Mouse (Mus musculus) limb, embryonic 14.5 days (tissue): ENCODE measurements at regions not wholly inside any gene's neighbourhood (a gene's known extent, or its start where the extent isn't known, plus 50 kb on each side); places are given as distances from the start of the nearest gene placed in this dataset.

ENCODE experiments used
- ATAC-seq: fragments of 200-750 bp; cut with Nextera tagmentation; 2 replicates; pipeline ENCODE4 v1.8.0; 2017; ENCODE audit warnings: low read depth, moderate number of reproducible peaks, moderate TSS enrichment; ENCODE audit not compliant: low FRiP score
- DNase-seq: peaks from one replicate; pipeline ENCODE4 v3.0.0-alpha.2; 2015; ENCODE audit warnings: low spot score
- H3K27ac ChIP-seq: fragments of 300-500 bp; sonication (generic); replicated peaks from 2 replicates; pipeline ENCODE4 v1.5.1; 2014; ENCODE audit warnings: low read depth, mild to moderate bottlenecking, low read length, moderate library complexity, mixed read lengths
- H3K27me3 ChIP-seq: fragments of 300-500 bp; sonication (generic); 2 replicates; pipeline ENCODE4 v1.6.1; 2014; ENCODE audit warnings: low read length, mixed read lengths; ENCODE audit not compliant: control insufficient read depth, insufficient read depth
- H3K36me3 ChIP-seq: fragments of 300-500 bp; sonication (generic); 2 replicates; pipeline ENCODE4 v1.6.1; 2014; ENCODE audit warnings: mild to moderate bottlenecking, low read length, moderate library complexity, mixed read lengths; ENCODE audit not compliant: control insufficient read depth, insufficient read depth
- H3K4me1 ChIP-seq: fragments of 300-500 bp; sonication (generic); 2 replicates; pipeline ENCODE4 v1.6.1; 2014; ENCODE audit warnings: antibody characterized with exemption, low read length, mixed read lengths; ENCODE audit not compliant: control insufficient read depth, insufficient read depth
- H3K4me2 ChIP-seq: fragments of 300-500 bp; sonication (generic); replicated peaks from 2 replicates; pipeline ENCODE4 v1.6.1; 2014; ENCODE audit warnings: low read depth, mild to moderate bottlenecking, low read length, moderate library complexity; ENCODE audit not compliant: severe bottlenecking
- H3K4me3 ChIP-seq: fragments of 300-500 bp; sonication (generic); replicated peaks from 2 replicates; pipeline ENCODE4 v1.5.1; 2014; ENCODE audit warnings: low read length
- H3K9ac ChIP-seq: fragments of 300-500 bp; sonication (generic); 2 replicates; pipeline ENCODE4 v1.6.1; 2014; ENCODE audit warnings: mild to moderate bottlenecking, low read depth, low read length, moderate library complexity; ENCODE audit not compliant: severe bottlenecking
- H3K9me3 ChIP-seq: fragments of 300-500 bp; sonication (generic); 2 replicates; pipeline ENCODE4 v1.6.1; 2016; ENCODE audit warnings: low read length; ENCODE audit not compliant: control insufficient read depth
- POLR2A ChIP-seq: fragments of 200-500 bp; IDR thresholded peaks from 2 replicates; pipeline ENCODE4 v1.8.0; 2012; ENCODE audit warnings: inconsistent platforms, mild to moderate bottlenecking, moderate library complexity, borderline replicate concordance; ENCODE audit not compliant: insufficient read depth, insufficient read length; ENCODE audit errors: extremely low read depth
- WGBS: fragments of 180-500 bp; shearing (Covaris S2); extraction: QIAGEN DNeasy Blood & Tissue Kit; methylation state at CpG from one replicate; pipeline ENCODE4 v1.1.7; 2014; 5-methylcytosine and 5-hydroxymethylcytosine counted together

DNA sequence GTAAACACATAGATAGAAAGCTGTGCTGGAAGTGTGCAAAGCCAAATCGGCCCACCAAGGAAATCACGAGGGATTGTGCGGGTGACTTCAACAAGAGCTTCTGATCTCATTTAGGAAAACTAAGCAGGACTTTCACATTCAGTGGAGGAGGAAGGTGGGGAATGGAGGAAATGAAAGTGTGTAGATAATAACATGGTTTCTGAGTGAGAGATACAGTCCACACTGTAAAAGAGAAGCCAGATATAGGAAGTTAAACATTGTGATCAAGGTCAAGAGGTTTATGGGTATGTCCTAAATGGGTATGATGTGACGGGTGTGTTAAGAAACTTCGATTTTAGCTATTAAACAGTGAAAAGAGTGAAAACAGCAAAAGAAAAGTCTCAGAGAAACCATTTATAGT lies 310.1 kb upstream of the Actbl2 start:
- no peaks in the 10 kb centered on the region for H3K36me3 ChIP-seq
- 73% methylated on average over 5 of the region's 5 CpGs for WGBS
- no peak overlapping the region for H3K4me2 ChIP-seq
- no peak for TF ChIP-seq POLR2A
- no peak overlapping the region for H3K27ac ChIP-seq
- DNase-seq = no peak
- H3K9me3 ChIP-seq = no peaks in the 10 kb centered on the region
- no peak overlapping the region for H3K4me3 ChIP-seq
- ATAC-seq = no peak
- H3K9ac ChIP-seq = no peak overlapping the region
- peaks cover 4% of the 10 kb centered on the region; the same call in 1 of the 2 replicates for H3K4me1 ChIP-seq
- H3K27me3 ChIP-seq = no peaks in the 10 kb centered on the region

DNA sequence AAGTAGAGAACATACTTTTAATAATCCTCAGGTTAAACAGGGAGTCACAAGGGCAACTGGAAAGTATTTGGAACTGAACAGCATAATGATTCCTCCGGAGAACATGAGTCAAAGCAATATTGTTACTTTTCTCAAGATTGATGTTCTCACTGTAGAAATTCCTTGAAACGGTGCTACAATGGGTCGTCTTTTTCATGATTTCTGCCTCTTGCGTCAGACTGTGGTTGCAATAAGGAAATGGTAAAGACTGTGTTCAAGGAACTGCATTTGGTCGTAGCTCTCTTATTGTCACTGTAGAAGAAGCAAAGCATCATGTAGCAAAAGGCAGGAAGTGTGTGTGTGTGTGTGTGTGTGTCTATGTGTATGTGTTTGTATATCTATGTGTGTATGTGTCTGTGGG lies 294.6 kb upstream of the Actbl2 start:
- WGBS = 51% methylated on average over 5 of the region's 5 CpGs
- no peaks in the 10 kb centered on the region for H3K9me3 ChIP-seq

DNA sequence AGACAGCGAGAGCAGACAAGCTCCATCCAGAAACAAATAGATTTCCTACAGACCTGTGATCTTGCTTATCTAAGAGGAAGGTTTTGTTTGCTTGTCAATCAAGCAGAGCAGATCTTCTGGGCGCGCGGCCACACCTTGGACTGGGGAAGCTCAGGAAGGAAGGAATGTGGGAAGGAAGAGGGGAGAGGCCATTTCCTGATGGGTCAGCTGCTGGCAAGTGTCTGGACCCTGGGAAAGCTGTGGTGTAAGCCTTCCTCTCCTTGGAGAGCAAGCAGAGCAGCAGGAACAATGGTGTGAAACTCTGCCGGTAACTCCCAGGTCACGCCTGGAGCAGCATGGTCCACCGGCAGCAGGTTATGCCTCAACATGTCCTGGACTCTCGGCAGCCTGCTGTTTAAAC lies 287.7 kb upstream of the Actbl2 start:
- Histone ChIP-seq H3K4me2 (no peak overlapping the region), H3K27me3 (no peaks in the 10 kb centered on the region), H3K4me3 (no peak overlapping the region), H3K9ac (no peak overlapping the region), H3K9me3 (no peaks in the 10 kb centered on the region), H3K4me1 (peaks cover 8% of the 10 kb centered on the region), H3K27ac (0 out of 2 replicates have a peak overlapping the region, but pooled peaks have one; percentile 0), H3K36me3 (no peaks in the 10 kb centered on the region)
- DNase-seq = no peak
- no peak for TF ChIP-seq POLR2A
- ATAC-seq = no peak
- 62% methylated on average over 8 of the region's 8 CpGs for WGBS

More for the DNA sequence above, 294.6 kb upstream of the Actbl2 start:
- H3K4me1 ChIP-seq = no peaks in the 10 kb centered on the region
- no peaks in the 10 kb centered on the region for H3K36me3 ChIP-seq
- H3K4me2 ChIP-seq = no peak overlapping the region
- no peak for TF ChIP-seq POLR2A
- H3K4me3 ChIP-seq = no peak overlapping the region
- H3K9ac ChIP-seq = no peak overlapping the region
- H3K27me3 ChIP-seq = no peaks in the 10 kb centered on the region
- H3K27ac ChIP-seq = no peak overlapping the region
- no peak for ATAC-seq
- DNase-seq = no peak

DNA sequence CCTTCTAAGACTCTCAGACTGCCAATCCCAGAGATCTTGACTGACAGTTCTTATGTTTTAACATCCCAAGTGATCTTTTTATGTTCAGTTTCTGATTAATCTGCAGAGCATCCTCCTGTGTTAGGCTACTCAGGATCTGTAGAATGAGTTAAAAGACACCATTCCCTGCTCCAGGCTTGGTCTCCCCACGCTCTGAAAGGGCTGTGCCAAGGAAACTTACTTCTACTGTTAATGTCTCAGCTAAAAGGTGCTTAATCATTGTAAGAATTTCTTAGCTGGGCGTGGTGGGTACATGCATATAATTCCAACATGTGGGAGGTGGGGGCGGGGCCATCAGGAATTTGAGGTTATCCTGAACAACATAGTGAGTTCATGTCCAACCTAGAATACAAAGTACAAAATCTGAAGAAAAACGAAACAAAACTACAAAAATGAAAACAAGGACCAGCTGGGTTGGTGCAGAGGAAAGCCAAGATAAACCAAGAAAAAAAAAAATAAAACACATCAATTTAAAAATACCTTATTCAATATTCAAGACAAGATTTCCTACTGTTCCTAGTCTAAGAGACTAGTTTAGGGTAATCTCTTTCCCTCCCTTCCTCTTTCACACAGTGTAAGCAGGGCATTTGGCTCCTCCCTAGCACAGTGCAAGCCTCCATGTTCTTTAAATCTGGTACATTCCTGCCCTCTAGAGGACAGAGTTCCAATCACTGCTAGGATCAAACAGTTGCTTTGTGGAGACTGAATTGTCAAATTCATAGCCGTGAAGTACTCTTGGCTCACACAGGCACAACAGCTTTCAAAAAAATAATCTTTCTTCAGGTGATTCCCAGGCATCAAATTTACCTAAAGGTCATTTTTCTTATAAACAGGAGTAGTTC lies 286.9 kb upstream of the Actbl2 start:
- Histone ChIP-seq H3K9me3 (no peaks in the 10 kb centered on the region), H3K27ac (no peak overlapping the region), H3K36me3 (no peaks in the 10 kb centered on the region), H3K4me3 (no peak overlapping the region), H3K27me3 (no peaks in the 10 kb centered on the region), H3K4me2 (no peak overlapping the region), H3K4me1 (peaks cover 8% of the 10 kb centered on the region), H3K9ac (no peak overlapping the region)
- TF ChIP-seq POLR2A = no peak
- DNase-seq (peak; percentile 92), ATAC-seq (peak; percentile 92)
- 40% methylated on average over 5 of the region's 5 CpGs for WGBS

DNA sequence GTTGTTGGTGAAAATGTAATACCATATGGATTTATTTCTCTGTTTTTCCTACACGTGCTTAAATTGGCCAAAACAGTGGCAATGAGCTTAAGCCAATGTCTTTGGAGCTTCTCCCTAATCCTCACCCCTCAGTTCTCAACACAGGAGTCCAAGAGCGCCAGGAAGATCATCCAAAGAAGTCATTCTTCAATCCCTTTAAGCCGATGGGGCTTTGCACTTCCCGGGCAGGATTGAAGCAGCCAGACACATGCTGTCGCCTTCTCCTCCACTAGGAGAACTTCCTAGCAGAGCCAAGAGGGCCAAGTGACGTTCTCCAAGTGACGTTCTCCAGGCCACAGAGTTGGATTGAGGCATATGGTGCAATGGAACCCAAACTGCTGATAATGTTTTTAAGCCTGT lies 286.3 kb upstream of the Actbl2 start:
- ATAC-seq (0 out of 2 replicates have a peak, but pooled peaks have one; percentile 34), DNase-seq (peak; percentile 18)
- WGBS = 39% methylated on average over 7 of the region's 7 CpGs
- H3K4me3 ChIP-seq = no peak overlapping the region
- no peaks in the 10 kb centered on the region for H3K36me3 ChIP-seq
- no peak overlapping the region for H3K9ac ChIP-seq
- TF ChIP-seq POLR2A = no peak
- H3K9me3 ChIP-seq = no peaks in the 10 kb centered on the region
- H3K27me3 ChIP-seq = no peaks in the 10 kb centered on the region
- peaks cover 8% of the 10 kb centered on the region for H3K4me1 ChIP-seq
- no peak overlapping the region for H3K27ac ChIP-seq
- H3K4me2 ChIP-seq = no peak overlapping the region

DNA sequence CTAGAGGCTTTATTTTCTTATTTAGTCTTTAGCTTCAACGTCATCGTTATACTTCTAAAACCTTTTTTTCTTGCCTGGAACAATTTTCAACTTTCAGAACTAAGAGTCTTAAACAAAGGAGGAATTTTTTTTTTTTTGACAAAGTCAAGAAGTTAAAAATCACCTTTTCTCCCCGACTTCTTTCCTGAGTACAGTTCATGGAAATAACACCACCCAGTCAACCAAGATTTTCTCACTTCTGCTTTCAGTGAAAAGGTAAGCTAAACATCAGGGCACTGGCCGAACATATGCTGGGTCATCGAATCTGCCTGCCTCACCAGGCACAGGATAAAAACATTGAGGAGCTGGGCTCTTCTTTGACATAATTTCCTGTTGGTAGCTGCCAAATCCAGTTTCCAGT lies 277.4 kb upstream of the Actbl2 start:
- no peaks in the 10 kb centered on the region for H3K9me3 ChIP-seq
- TF ChIP-seq POLR2A = no peak
- H3K9ac ChIP-seq = no peak overlapping the region
- ATAC-seq (no peak), DNase-seq (no peak)
- H3K4me2 ChIP-seq = no peak overlapping the region
- H3K27ac ChIP-seq = no peak overlapping the region
- H3K4me1 ChIP-seq = no peaks in the 10 kb centered on the region
- 79% methylated on average over 5 of the region's 5 CpGs for WGBS
- H3K36me3 ChIP-seq = no peaks in the 10 kb centered on the region
- H3K27me3 ChIP-seq = no peaks in the 10 kb centered on the region
- no peak overlapping the region for H3K4me3 ChIP-seq
